In genomic region chr8:127295848-127296247, GRCm38 (mm10) we compare ENCODE assay signal across 15 mouse cellular contexts.
DNase-seq lines count a peak whose midpoint lies in the region; ATAC-seq and TF ChIP-seq lines count a peak whose summit lies in the region.
"Had no signal": no experiment of that assay in that cellular context is flagged by ENCODE, and none has a peak within 500 bp of the region (broad histone marks: within the 10 kb centered on the region; RNA-seq: fewer than 3 reads in every experiment).

No protein-coding gene starts in this region.

- ATAC-seq in hindbrain, postnatal 0 days: peak; percentile 72
- ATAC-seq in hindbrain, embryonic 14.5 days (ENCODE audit: low FRiP score): no peak
- ATAC-seq: forebrain, embryonic 14.5 days; intestine, embryonic 16.5 days had no signal

- H3K4me3 ChIP-seq in hindbrain, postnatal 0 days (ENCODE audit: low read length): no peak overlapping the region
- H3K4me3 ChIP-seq in hindbrain, embryonic 14.5 days (replicated peaks; ENCODE audit: low read length): no peak overlapping the region
- H3K4me3 ChIP-seq in left cerebral cortex, adult 2 months: no peak overlapping the region
- H3K4me3 ChIP-seq in kidney, adult 2 months (ENCODE audit: insufficient read depth, low read depth, low read length): no peak overlapping the region
- H3K4me3 ChIP-seq: embryonic facial prominence, embryonic 10.5 days; heart, embryonic 12.5 days had no signal

- H3K9me3 ChIP-seq in hindbrain, postnatal 0 days (ENCODE audit: low read length): no peaks in the 10 kb centered on the region
- H3K9me3 ChIP-seq in hindbrain, embryonic 14.5 days (ENCODE audit: control insufficient read depth, low read length): no peaks in the 10 kb centered on the region
- H3K9me3 ChIP-seq: embryonic facial prominence, embryonic 10.5 days; heart, embryonic 12.5 days had no signal

- H3K27me3 ChIP-seq in hindbrain, postnatal 0 days (ENCODE audit: insufficient read depth, low read length): no peaks in the 10 kb centered on the region
- H3K27me3 ChIP-seq in hindbrain, embryonic 14.5 days (ENCODE audit: control insufficient read depth, insufficient read depth, low read length): no peaks in the 10 kb centered on the region
- H3K27me3 ChIP-seq in kidney, adult 2 months (replicated peaks; ENCODE audit: control insufficient read depth, insufficient read depth, low read length): no peaks in the 10 kb centered on the region
- H3K27me3 ChIP-seq: heart, embryonic 12.5 days had no signal

- peak; percentile 66 for DNase-seq in hindbrain, postnatal 0 days (ENCODE audit: low spot score)
- DNase-seq in hindbrain, embryonic 14.5 days (ENCODE audit: low spot score): no peak
- peak; percentile 94 for DNase-seq in brain, adult 2 months (ENCODE audit: low read depth, low spot score)
- peak; percentile 82 to 88 for DNase-seq in cerebellum, adult 18-20 months
- peak; percentile 78 to 80 for DNase-seq in cerebellum, postnatal 36 days
- no peak for DNase-seq in left cerebral cortex, adult 2 months (ENCODE audit: extremely low spot score in 1 of 2, low spot score in 2 of 2)
- no peak for DNase-seq in kidney, adult 2 months
- DNase-seq: liver; lung, adult 18-20 months; thymus, adult 18-20 months had no signal

- H3K4me2 ChIP-seq in hindbrain, postnatal 0 days (ENCODE audit: low read depth, low read length): no peak overlapping the region
- no peak overlapping the region for H3K4me2 ChIP-seq in hindbrain, embryonic 14.5 days (replicated peaks)
- H3K4me2 ChIP-seq: heart, embryonic 12.5 days had no signal

- H3K27ac ChIP-seq in hindbrain, postnatal 0 days: no peak overlapping the region
- no peak overlapping the region for H3K27ac ChIP-seq in hindbrain, embryonic 14.5 days
- H3K27ac ChIP-seq in left cerebral cortex, adult 2 months: no peak overlapping the region
- H3K27ac ChIP-seq in kidney, adult 2 months (ENCODE audit: insufficient read depth, low read depth, low read length): no peak overlapping the region
- H3K27ac ChIP-seq: embryonic facial prominence, embryonic 10.5 days; kidney, postnatal 0 days had no signal

- TF ChIP-seq CTCF in hindbrain, postnatal 0 days (IDR thresholded peaks at IDR 0.05; ENCODE audit: low read depth): peak; percentile 59
- no peak for TF ChIP-seq CTCF in left cerebral cortex, adult 2 months (IDR thresholded peaks at IDR 0.05)
- no peak for TF ChIP-seq CTCF in kidney, adult 2 months (conservative IDR thresholded peaks at IDR 0.05; ENCODE audit: insufficient read depth, insufficient read length, low read depth, low read length)

- H3K9ac ChIP-seq in hindbrain, postnatal 0 days (replicated peaks; ENCODE audit: low read length): no peak overlapping the region
- no peak overlapping the region for H3K9ac ChIP-seq in hindbrain, embryonic 14.5 days
- H3K9ac ChIP-seq: heart, embryonic 12.5 days had no signal

- H3K36me3 ChIP-seq in hindbrain, postnatal 0 days (ENCODE audit: insufficient read depth, low read length): no peaks in the 10 kb centered on the region
- no peaks in the 10 kb centered on the region for H3K36me3 ChIP-seq in hindbrain, embryonic 14.5 days (replicated peaks; ENCODE audit: control insufficient read depth, insufficient read depth)
- H3K36me3 ChIP-seq in kidney, adult 2 months (ENCODE audit: control insufficient read depth, insufficient read depth, low read length): no peaks in the 10 kb centered on the region
- H3K36me3 ChIP-seq: embryonic facial prominence, embryonic 10.5 days; heart, embryonic 12.5 days had no signal

- WGBS in hindbrain, postnatal 0 days: 69% methylated on average over 13 of the region's 13 CpGs
- WGBS in hindbrain, embryonic 14.5 days: 84% methylated on average over 13 of the region's 13 CpGs
- WGBS in kidney, adult 2 months: 95% methylated on average over 13 of the region's 13 CpGs

- H3K4me1 ChIP-seq in hindbrain, postnatal 0 days (ENCODE audit: insufficient read depth, low read length): no peaks in the 10 kb centered on the region
- 0 out of 2 replicates have a peak, but pooled peaks cover 7% of the 10 kb centered on the region for H3K4me1 ChIP-seq in hindbrain, embryonic 14.5 days (replicated peaks; ENCODE audit: control insufficient read depth, insufficient read depth, low read length)
- H3K4me1 ChIP-seq in kidney, adult 2 months (ENCODE audit: control insufficient read depth, insufficient read depth, low read length): peaks cover 17% of the 10 kb centered on the region
- H3K4me1 ChIP-seq: heart, embryonic 12.5 days had no signal

- no peak for TF ChIP-seq POLR2A in kidney, adult 2 months (IDR thresholded peaks at IDR 0.05; ENCODE audit: low read depth, low read length)

- intact Hi-C loops in left cerebral cortex, adult 2 months (cut with DNase I): no loop called here

Comparison
In these comparisons a context has a peak if more than half of its experiments do, and no peak if none do; other contexts are left out.
1. DNase-seq: peak in hindbrain, postnatal 0 days (single experiment), brain, adult 2 months (single experiment), cerebellum, adult 18-20 months (2 of 2) and cerebellum, postnatal 36 days (2 of 2); none in hindbrain, embryonic 14.5 days (single experiment), left cerebral cortex, adult 2 months (0 of 2) and kidney, adult 2 months (single experiment).